Mouse (Mus musculus) lung, adult 2 months (tissue): ENCODE results near the gene Rpl6. TPM values are rescaled to one million over a fixed set of nuclear protein-coding genes. Genes with fewer than 3 reads are reported as not detected.
"Not testable (repeated sequence)": the region's sequence is repeated elsewhere in the genome, so short reads cannot be mapped to it uniquely, and the experiment has no call there.

ENCODE experiments used
- DNase-seq: peaks from one replicate; pipeline ENCODE4 v3.0.0; 2022
- H3K4me1 ChIP-seq: fragments of 200-500 bp; 2 replicates; pipeline ENCODE4 v1.6.1; 2011; ENCODE audit warnings: low read length; ENCODE audit not compliant: control insufficient read depth, insufficient read depth
- H3K4me3 ChIP-seq: fragments of 200-500 bp; replicated peaks from 2 replicates; pipeline ENCODE3; 2011; ENCODE audit warnings: low read depth, mild to moderate bottlenecking, control low read depth, low read length; ENCODE audit errors: extremely low read depth
- CTCF ChIP-seq: fragments of 200-500 bp; IDR thresholded peaks from 2 replicates; pipeline ENCODE4 v1.5.1; 2011; ENCODE audit warnings: mild to moderate bottlenecking, low read length, control low read depth; ENCODE audit not compliant: insufficient read depth
- POLR2A ChIP-seq: fragments of 200-500 bp; IDR thresholded peaks from 2 replicates; pipeline ENCODE4 v1.6.1; 2011; ENCODE audit warnings: low read depth, mild to moderate bottlenecking, control low read depth, low read length, borderline replicate concordance; ENCODE audit errors: extremely low read depth
- WGBS: fragments of 180-500 bp; shearing (Covaris S2); methylation state at CpG from one replicate; pipeline ENCODE4 v1.1.7; 2018; 5-methylcytosine and 5-hydroxymethylcytosine counted together
- polyA plus RNA-seq: library from polyadenylated mRNA; depleted of rRNA; stranded (reverse); fragments of >200 nt; gene quantifications from 2 replicates; pipeline ENCODE4 v1.2.3, GENCODE M21; 2012

Rpl6 gene
- polyA plus RNA-seq, 1 experiment: 213 TPM

DNA sequence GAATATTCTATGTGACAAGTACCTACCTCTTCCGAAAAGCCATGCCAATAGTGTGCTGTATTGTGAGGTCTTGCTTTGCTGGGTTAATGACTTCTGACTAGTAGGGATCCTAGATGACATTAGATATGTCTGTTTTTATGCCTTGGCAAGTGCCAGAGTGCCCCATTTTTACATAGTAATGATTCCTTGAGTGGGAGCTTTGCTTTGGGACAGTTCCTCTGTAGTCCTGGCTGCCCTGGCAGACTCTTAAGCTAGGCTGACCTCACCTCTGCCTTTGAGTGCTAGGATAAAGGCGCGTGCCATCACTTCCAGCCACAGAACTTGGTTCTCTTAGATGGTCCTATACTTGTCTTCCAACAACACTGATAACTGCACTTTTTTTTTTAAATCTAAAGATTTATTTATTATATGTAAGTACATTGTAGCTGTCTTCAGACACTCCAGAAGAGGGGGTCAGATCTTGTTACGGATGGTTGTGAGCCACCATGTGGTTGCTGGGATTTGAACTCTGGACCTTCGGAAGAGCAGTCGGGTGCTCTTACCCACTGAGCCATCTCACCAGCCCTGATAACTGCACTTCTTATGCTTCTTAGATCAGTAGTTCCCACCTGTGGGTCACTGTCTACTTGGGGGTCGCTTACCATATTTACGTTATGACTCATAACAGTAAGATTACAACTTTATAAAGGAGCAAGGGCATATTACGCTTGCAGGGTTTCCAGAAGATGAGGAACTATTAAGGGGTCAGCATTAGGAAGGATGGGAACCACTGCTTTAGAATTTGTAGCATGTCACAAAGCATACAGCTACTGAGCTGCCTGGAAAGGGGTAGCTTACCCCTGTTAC is 5.7 kb downstream of the Rpl6 start:
- Histone ChIP-seq H3K4me1 (no peaks in the 10 kb centered on the region; the same call in 1 of the 2 replicates), H3K4me3 (no peak overlapping the region)
- TF ChIP-seq POLR2A (no peak), CTCF (no peak)
- WGBS: 81% methylated on average over 9 of the region's 9 CpGs
- no peak for DNase-seq

DNA sequence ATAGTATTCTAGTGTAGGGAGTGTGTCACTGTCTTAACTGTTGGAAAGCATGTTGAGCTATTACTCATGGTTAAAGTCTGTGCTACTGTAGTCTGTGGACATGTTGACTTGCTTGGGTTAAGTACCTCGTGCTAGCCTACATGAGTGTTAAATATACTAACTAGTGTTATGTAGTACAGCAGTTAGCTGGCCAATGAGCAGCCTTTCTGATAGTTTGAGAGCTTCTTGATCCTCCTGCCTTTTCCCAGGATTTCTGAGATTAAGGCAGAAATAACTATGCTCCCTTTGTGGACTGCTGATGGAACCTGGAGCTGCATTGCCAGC is 6.3 kb downstream of the Rpl6 start:
- WGBS: 67% methylated on average over 1 of the region's 1 CpGs
- no peak for DNase-seq
- Histone ChIP-seq H3K4me3 (no peak overlapping the region), H3K4me1 (no peaks in the 10 kb centered on the region)
- TF ChIP-seq CTCF (no peak), POLR2A (no peak)

DNA sequence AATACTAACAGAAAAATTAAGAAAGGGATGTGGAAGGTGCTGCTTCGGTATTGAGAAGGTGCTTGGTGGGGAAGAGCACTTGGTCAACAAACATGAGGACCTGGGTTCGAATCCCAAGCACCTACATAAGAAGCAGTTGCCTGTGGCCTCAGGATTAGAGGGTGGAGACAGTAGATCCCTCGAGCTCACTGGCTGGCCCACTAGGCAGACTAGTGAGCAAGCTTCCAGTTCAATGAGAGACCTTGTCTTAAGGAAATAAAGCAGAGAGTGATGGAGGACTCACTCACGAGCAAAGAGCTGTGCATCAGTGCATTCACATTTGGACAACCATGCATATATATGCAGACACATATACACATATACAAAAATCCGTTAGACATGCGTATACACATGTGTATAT is 7.8 kb downstream of the Rpl6 start:
- TF ChIP-seq CTCF: no peak
- TF ChIP-seq POLR2A: no peak
- no peak overlapping the region for H3K4me3 ChIP-seq
- no peaks in the 10 kb centered on the region for H3K4me1 ChIP-seq
- 91% methylated on average over 6 of the region's 6 CpGs for WGBS
- no peak for DNase-seq

DNA sequence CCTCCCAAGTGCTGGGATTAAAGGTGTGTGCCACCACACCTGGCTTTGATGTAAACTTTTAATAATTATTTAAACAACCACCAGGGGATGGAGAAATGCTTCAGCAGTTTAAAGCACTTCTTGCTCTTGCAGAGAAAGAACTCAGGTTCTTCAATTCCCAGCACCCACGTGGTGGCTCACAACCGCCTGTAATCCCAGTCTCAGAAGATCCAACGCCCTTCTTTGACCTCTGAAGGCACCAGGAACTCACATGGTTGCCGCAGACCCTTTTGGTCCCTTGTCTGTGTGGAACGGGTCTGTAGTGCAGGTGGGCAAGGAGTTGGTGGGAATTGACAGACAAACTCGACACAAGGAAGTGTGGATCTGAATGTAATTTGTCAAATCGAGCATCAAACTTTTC is 10.4 kb downstream of the Rpl6 start:
- TF ChIP-seq CTCF (no peak), POLR2A (no peak)
- no peak for DNase-seq
- Histone ChIP-seq H3K4me3 (no peak overlapping the region), H3K4me1 (no peaks in the 10 kb centered on the region)
- WGBS: 47% methylated on average over 7 of the region's 7 CpGs

DNA sequence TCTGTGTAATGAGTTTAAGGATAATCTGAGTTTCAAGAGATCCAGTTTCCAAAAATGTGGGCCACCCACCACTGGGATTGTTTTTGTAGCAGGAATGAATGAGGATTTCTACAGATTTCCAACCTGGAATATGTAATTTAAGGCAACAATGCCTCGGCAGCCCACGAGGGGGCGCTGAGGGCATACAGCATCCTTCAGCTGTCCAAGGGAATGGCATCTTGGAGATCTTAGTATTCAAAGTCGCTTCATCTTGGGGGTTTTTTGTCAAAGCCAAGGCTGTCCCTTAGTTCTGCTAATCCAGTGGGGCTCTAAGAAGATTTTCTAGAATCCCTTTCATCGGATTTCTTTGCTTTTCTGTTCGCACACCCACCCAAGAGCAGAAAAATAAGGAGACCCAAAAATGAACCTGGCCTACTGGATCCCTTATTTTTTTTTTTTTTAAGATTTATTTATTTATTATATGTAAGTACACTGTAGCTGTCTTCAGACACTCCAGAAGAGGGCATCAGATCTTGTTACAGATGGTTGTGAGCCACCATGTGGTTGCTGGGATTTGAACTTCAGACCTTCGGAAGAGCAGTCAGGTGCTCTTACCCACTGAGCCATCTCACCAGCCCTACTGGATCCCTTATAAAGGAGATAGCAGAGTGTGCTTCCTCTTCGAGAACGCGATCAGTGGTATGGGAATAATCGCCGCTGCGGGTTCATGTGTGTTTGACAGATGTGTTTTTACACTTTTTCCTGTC is 11.3 kb downstream of the Rpl6 start:
- TF ChIP-seq POLR2A (no peak), CTCF (peak; percentile 97)

DNA sequence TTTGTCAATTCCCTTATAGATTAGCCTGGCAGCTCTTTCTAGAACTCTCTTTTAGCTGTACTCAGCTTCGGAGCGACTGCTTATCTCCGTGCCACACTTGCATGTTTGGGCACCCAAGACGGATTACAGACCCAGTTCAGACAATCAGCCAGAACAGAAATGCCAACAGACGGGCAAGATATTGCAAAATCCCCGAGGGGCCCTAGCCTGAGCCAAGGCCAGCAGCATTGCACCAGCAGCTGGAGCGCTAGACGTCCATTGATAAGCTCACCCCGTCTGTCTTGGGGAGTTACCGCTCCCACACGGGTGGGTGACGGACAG is 11.8 kb downstream of the Rpl6 start:
- Histone ChIP-seq H3K4me1 (no peaks in the 10 kb centered on the region), H3K4me3 (no peak overlapping the region)
- TF ChIP-seq CTCF (no peak), POLR2A (no peak)
- DNase-seq: no peak
- WGBS: 65% methylated on average over 12 of the region's 12 CpGs

More for the DNA sequence above, 11.3 kb downstream of the Rpl6 start:
- Histone ChIP-seq H3K4me1 (no peaks in the 10 kb centered on the region), H3K4me3 (no peak overlapping the region)
- 42% methylated on average over 13 of the region's 13 CpGs for WGBS
- DNase-seq: peak; percentile 58

DNA sequence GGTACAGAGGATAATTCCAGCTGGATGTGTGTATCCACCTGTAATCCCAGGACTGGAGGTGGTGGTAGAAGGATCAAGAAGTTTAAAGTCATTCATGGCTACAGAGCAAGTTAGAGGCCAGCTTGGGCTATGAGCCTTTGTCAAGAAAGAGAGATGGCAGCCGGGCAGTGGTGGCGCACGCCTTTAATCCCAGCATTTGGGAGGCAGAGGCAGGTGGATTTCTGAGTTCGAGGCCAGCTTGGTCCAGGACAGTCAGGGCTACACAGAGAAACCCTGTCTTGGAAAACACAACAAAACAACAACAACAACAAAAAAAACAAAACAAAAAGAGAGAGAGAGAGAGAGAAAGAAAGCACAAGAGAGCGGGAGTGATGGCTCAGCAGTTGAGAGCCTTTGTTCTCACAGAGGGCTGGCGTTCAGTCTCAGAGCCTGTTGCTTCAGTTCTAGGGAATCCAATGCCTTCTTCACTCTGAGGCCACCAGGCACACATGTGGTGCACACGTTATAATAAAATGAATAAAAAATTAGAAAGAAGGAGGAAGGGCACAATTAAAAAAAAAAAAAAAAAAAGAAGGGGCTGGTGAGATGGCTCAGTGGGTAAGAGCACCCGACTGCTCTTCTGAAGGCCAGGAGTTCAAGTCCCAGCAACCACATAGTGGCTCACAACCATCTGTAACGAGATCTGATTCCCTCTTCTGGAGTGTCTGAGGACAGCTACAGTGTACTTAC is 12.5 kb downstream of the Rpl6 start:
- H3K4me3 ChIP-seq, DNase-seq, H3K4me1 ChIP-seq: not testable (repeated sequence)
- 88% methylated on average over 9 of the region's 9 CpGs for WGBS

DNA sequence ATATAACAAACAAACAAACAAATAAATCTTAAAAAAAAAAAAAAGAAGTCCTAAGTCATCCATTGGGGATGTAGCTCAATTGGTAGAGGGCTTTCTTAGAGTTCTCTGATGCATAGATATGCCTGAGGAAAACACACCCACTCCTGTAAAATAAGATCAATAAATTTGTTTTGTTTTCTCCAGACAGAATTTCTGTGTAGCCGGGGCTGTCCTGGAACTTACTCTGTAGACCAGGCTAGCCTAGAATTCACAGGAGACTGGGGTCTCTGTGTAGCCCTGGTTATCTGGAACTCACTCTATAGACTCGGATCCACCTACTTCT is 13.0 kb downstream of the Rpl6 start:
- Histone ChIP-seq H3K4me1 (peaks cover 5% of the 10 kb centered on the region), H3K4me3 (no peak overlapping the region)
- no peak for DNase-seq
- WGBS: 92% methylated on average over 2 of the region's 2 CpGs
- no peak for TF ChIP-seq CTCF
- no peak for TF ChIP-seq POLR2A

DNA sequence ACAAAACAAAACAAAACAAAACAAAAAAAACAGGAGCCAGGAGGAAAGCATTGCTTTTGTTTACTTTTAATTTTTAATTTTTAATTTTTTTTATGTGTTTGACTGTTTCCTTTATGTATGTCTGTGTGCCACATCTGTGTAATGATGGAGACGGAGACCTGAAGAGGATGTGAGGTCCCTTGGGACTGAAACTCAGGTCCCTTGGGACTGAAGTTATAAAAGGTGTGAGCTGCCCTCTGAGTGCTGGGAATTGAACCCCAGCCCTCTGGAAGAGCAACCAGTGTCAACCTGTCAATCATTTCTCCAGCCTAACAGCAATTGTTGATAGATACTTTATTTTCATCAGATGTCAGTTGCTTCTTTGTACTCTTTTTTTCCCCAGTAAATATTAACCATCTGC is 14.9 kb downstream of the Rpl6 start:
- 62% methylated on average over 1 of the region's 1 CpGs for WGBS
- Histone ChIP-seq H3K4me3 (no peak overlapping the region), H3K4me1 (peaks cover 5% of the 10 kb centered on the region)
- DNase-seq: no peak
- TF ChIP-seq CTCF: no peak
- TF ChIP-seq POLR2A: no peak
